ENCODE assay signal across 9 mouse cellular contexts in the genomic region with DNA sequence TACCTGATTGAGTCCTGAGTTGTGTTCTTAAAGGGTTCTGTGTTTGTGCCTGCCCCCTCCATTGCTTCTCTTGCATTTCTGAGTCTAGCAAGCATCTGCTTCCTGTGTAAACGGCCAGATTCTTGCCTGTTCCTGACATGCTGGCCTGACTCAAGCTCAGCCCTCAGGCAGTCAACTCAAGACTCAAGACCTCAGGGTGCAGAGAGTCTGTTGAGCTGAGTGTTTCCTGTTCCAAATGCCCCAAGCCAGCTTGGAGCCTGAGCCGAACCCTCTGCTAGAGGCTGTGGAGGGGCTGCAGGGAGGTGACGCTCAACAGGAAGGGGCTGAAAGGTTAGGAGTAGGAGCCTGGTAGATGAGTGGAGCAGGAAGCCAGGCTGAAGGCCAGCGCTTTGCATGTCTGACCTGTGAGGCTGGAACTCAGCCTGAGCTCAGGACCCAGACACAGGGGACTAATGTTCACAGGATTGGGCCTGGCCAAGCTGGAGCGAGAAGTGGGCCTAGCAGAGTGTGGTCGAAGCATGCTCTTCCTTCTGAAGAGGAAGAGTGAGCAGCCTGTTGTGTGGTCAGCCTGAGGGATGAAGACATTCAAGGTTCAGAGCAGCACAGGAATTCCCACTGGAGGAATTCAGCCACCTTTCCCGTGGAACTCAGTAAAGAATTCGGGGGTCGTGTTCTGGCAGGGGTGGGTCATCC. TPM values are rescaled to one million over a fixed set of nuclear protein-coding genes. Genes with fewer than 3 reads are reported as not detected.
DNase-seq lines count a peak whose midpoint lies in the region; ATAC-seq lines count a peak whose summit lies in the region.
"Had no signal": no experiment of that assay in that cellular context is flagged by ENCODE, and none has a peak within 500 bp of the region (broad histone marks: within the 10 kb centered on the region; RNA-seq: fewer than 3 reads in every experiment).

No protein-coding gene starts in this region.

- ATAC-seq in embryonic facial prominence, embryonic 11.5 days (replicated peaks; ENCODE audit: insufficient number of reproducible peaks, low FRiP score, low TSS enrichment, low read depth), result no peak
- no peak for ATAC-seq in limb, embryonic 11.5 days (ENCODE audit: insufficient number of reproducible peaks, low FRiP score, low TSS enrichment, low read depth)
- ATAC-seq in forebrain, embryonic 11.5 days (replicated peaks; ENCODE audit: low FRiP score), result no peak
- ATAC-seq: activated CD4-positive, CD25-positive, alpha-beta regulatory T cell, adult 4 months had no signal

- WGBS in embryonic facial prominence, embryonic 11.5 days, result 54% methylated on average over 9 of the region's 9 CpGs
- 62% methylated on average over 9 of the region's 9 CpGs for WGBS in limb, embryonic 11.5 days
- WGBS in forebrain, embryonic 11.5 days, result 75% methylated on average over 9 of the region's 9 CpGs

- H3K36me3 ChIP-seq in embryonic facial prominence, embryonic 11.5 days (replicated peaks; ENCODE audit: control insufficient read depth, insufficient read depth, low read depth, low read length), result no peaks in the 10 kb centered on the region
- no peaks in the 10 kb centered on the region for H3K36me3 ChIP-seq in limb, embryonic 11.5 days (ENCODE audit: control insufficient read depth, insufficient read depth, low read length)
- H3K36me3 ChIP-seq in forebrain, embryonic 11.5 days (ENCODE audit: control insufficient read depth, insufficient read depth, low read length), result no peaks in the 10 kb centered on the region

- intact Hi-C loops in left cerebral cortex, postnatal 25 days (cut with DNase I), result no loop called here

- no peak overlapping the region for H3K9ac ChIP-seq in embryonic facial prominence, embryonic 11.5 days (replicated peaks; ENCODE audit: low read length)
- H3K9ac ChIP-seq in limb, embryonic 11.5 days (ENCODE audit: low read length), result no peak overlapping the region
- H3K9ac ChIP-seq in forebrain, embryonic 11.5 days (ENCODE audit: low read length), result no peak overlapping the region
- H3K9ac ChIP-seq: forebrain, postnatal 0 days had no signal

- H3K4me1 ChIP-seq in embryonic facial prominence, embryonic 11.5 days (ENCODE audit: control insufficient read depth, insufficient read depth, low read length), result no peaks in the 10 kb centered on the region
- peaks cover 26% of the 10 kb centered on the region for H3K4me1 ChIP-seq in limb, embryonic 11.5 days (ENCODE audit: control insufficient read depth, insufficient read depth, low read length)
- H3K4me1 ChIP-seq in forebrain, embryonic 11.5 days (replicated peaks; ENCODE audit: control insufficient read depth, insufficient read depth, low read length), result no peaks in the 10 kb centered on the region

- no peak overlapping the region for H3K4me2 ChIP-seq in embryonic facial prominence, embryonic 11.5 days (ENCODE audit: low read depth, low read length)
- no peak overlapping the region for H3K4me2 ChIP-seq in limb, embryonic 11.5 days (ENCODE audit: low read depth, severe bottlenecking)
- no peak overlapping the region for H3K4me2 ChIP-seq in forebrain, embryonic 11.5 days (ENCODE audit: low read depth, low read length, severe bottlenecking)

- peak; percentile 21 for DNase-seq in kidney, postnatal 14 days
- DNase-seq in kidney, adult 18-20 months, result no peak
- peak; percentile 10 for DNase-seq in embryonic facial prominence, embryonic 11.5 days (ENCODE audit: low spot score)
- DNase-seq in limb, embryonic 11.5 days (ENCODE audit: low spot score), result no peak
- DNase-seq in thymus, postnatal 0 days (ENCODE audit: low spot score), result peak; percentile 40
- DNase-seq in forebrain, embryonic 11.5 days (ENCODE audit: low spot score), result no peak
- DNase-seq in left cerebral cortex, postnatal 25 days (ENCODE audit: low spot score in 2 of 2), result no peak

- H3K4me3 ChIP-seq in embryonic facial prominence, embryonic 11.5 days (ENCODE audit: low read depth, low read length), result no peak overlapping the region
- H3K4me3 ChIP-seq in limb, embryonic 11.5 days (ENCODE audit: low read depth, low read length), result no peak overlapping the region
- no peak overlapping the region for H3K4me3 ChIP-seq in forebrain, embryonic 11.5 days (ENCODE audit: low read depth, low read length)

- no peaks in the 10 kb centered on the region for H3K27me3 ChIP-seq in embryonic facial prominence, embryonic 11.5 days (ENCODE audit: control insufficient read depth, insufficient read depth, low read length)
- H3K27me3 ChIP-seq in limb, embryonic 11.5 days (ENCODE audit: control insufficient read depth, insufficient read depth, low read length), result no peaks in the 10 kb centered on the region
- no peaks in the 10 kb centered on the region for H3K27me3 ChIP-seq in forebrain, embryonic 11.5 days (ENCODE audit: control insufficient read depth, insufficient read depth, low read length)

- H3K27ac ChIP-seq in embryonic facial prominence, embryonic 11.5 days (replicated peaks; ENCODE audit: low read depth, low read length), result no peak overlapping the region
- peak overlapping the region; percentile 57; the same call in 1 of the 2 replicates for H3K27ac ChIP-seq in limb, embryonic 11.5 days (replicated peaks; ENCODE audit: low read depth, low read length)
- no peak overlapping the region for H3K27ac ChIP-seq in forebrain, embryonic 11.5 days (ENCODE audit: low read depth, low read length)

- no peaks in the 10 kb centered on the region for H3K9me3 ChIP-seq in embryonic facial prominence, embryonic 11.5 days (replicated peaks; ENCODE audit: control insufficient read depth, low read length)
- no peaks in the 10 kb centered on the region for H3K9me3 ChIP-seq in limb, embryonic 11.5 days (ENCODE audit: control insufficient read depth, low read length)
- H3K9me3 ChIP-seq in forebrain, embryonic 11.5 days (ENCODE audit: control insufficient read depth, low read length), result no peaks in the 10 kb centered on the region

RNA-seq across cellular contexts. Expression of a gene that starts 19.7 kb away (rescaled TPM):
- polyA plus RNA-seq in embryonic facial prominence, embryonic 11.5 days (2014; fragmentation: Nextera tagmentation; extraction: Ambion mirVana), result 40.1 and 42.7 TPM in 2 replicates
- polyA plus RNA-seq in limb, embryonic 11.5 days (2014; fragmentation: Nextera tagmentation; extraction: Ambion mirVana), result 53.7 and 55.9 TPM in 2 replicates
- polyA plus RNA-seq in thymus, postnatal 0 days (2015; fragmentation: Nextera tagmentation; extraction: Ambion mirVana), result 85.3 and 87.0 TPM in 2 replicates
- 42.9 and 46.8 TPM in 2 replicates for polyA plus RNA-seq in forebrain, embryonic 11.5 days (2014; fragmentation: Nextera tagmentation; extraction: Ambion mirVana)
- 10 to 100 TPM; 44.9 to 45.3 TPM for total RNA-seq in left cerebral cortex, postnatal 25 days (2021)

RNA-seq across cellular contexts. Expression of a gene that starts 24.5 kb away (rescaled TPM):
- polyA plus RNA-seq in embryonic facial prominence, embryonic 11.5 days (2014; fragmentation: Nextera tagmentation; extraction: Ambion mirVana), result 15.7 and 18.6 TPM in 2 replicates
- 16.9 and 17.8 TPM in 2 replicates for polyA plus RNA-seq in limb, embryonic 11.5 days (2014; fragmentation: Nextera tagmentation; extraction: Ambion mirVana)
- 27.9 and 29.3 TPM in 2 replicates for polyA plus RNA-seq in thymus, postnatal 0 days (2015; fragmentation: Nextera tagmentation; extraction: Ambion mirVana)
- 19.9 and 21.6 TPM in 2 replicates for polyA plus RNA-seq in forebrain, embryonic 11.5 days (2014; fragmentation: Nextera tagmentation; extraction: Ambion mirVana)
- 10 to 100 TPM; 19.2 to 19.6 TPM for total RNA-seq in left cerebral cortex, postnatal 25 days (2021)

Comparison
In these comparisons a context has a peak if more than half of its experiments do, and no peak if none do; other contexts are left out.
1. DNase-seq: peak in kidney, postnatal 14 days (single experiment), embryonic facial prominence, embryonic 11.5 days (single experiment) and thymus, postnatal 0 days (single experiment); none in kidney, adult 18-20 months (single experiment), limb, embryonic 11.5 days (single experiment), forebrain, embryonic 11.5 days (single experiment) and left cerebral cortex, postnatal 25 days (0 of 2).